Mouse (Mus musculus) brain, embryonic 14.5 days (tissue): Measurements from ENCODE around the gene Srrd.

Source experiments
- CTCF ChIP-seq: fragments of 200-500 bp; IDR thresholded peaks from 2 replicates; pipeline ENCODE4 v1.5.1; 2012; ENCODE audit warnings: inconsistent platforms, mild to moderate bottlenecking, moderate library complexity, borderline replicate concordance; ENCODE audit not compliant: insufficient read depth, insufficient read length; ENCODE audit errors: extremely low read depth
- POLR2A ChIP-seq: fragments of 200-500 bp; IDR thresholded peaks from 2 replicates; pipeline ENCODE4 v1.6.1; 2012; ENCODE audit warnings: mild to moderate bottlenecking, inconsistent platforms, borderline replicate concordance; ENCODE audit not compliant: poor library complexity, insufficient read depth, insufficient read length, severe bottlenecking; ENCODE audit errors: extremely low read depth

- no peak for TF ChIP-seq CTCF
- no peak for TF ChIP-seq POLR2A
These were observed 21.9 kb downstream of the Srrd start for GRCm38 (mm10) chr5:112320936-112321335.
